12 mouse cellular contexts compared by ENCODE assay signal in genomic region chr4:133026272-133026671, GRCm38 (mm10). TPM values are rescaled to one million over a fixed set of nuclear protein-coding genes. Genes with fewer than 3 reads are reported as not detected.
DNase-seq lines count a peak whose midpoint lies in the region; ATAC-seq and TF ChIP-seq lines count a peak whose summit lies in the region.
"Had no signal": no experiment of that assay in that cellular context is flagged by ENCODE, and none has a peak within 500 bp of the region (broad histone marks: within the 10 kb centered on the region; RNA-seq: fewer than 3 reads in every experiment).

No protein-coding gene starts in this region.

- no peak for TF ChIP-seq EP300 in lung, postnatal 0 days (IDR thresholded peaks at IDR 0.05)

- no peaks in the 10 kb centered on the region for H3K9me3 ChIP-seq in heart, embryonic 11.5 days (replicated peaks; ENCODE audit: control insufficient read depth, low read length)
- H3K9me3 ChIP-seq in lung, postnatal 0 days (ENCODE audit: low read length) = no peaks in the 10 kb centered on the region
- no peaks in the 10 kb centered on the region for H3K9me3 ChIP-seq in hindbrain, embryonic 16.5 days (ENCODE audit: control insufficient read depth, low read length)
- H3K9me3 ChIP-seq in stomach, embryonic 16.5 days (replicated peaks; ENCODE audit: control insufficient read depth, low read length) = no peaks in the 10 kb centered on the region

- no peaks in the 10 kb centered on the region for H3K36me3 ChIP-seq in heart, embryonic 11.5 days (ENCODE audit: control insufficient read depth, insufficient read depth, low read length)
- no peaks in the 10 kb centered on the region for H3K36me3 ChIP-seq in lung, postnatal 0 days (ENCODE audit: insufficient read depth, low read length)
- H3K36me3 ChIP-seq in hindbrain, embryonic 16.5 days (ENCODE audit: control insufficient read depth, insufficient read depth, low read length) = no peaks in the 10 kb centered on the region
- H3K36me3 ChIP-seq in stomach, embryonic 16.5 days (ENCODE audit: control insufficient read depth, insufficient read depth, low read length) = no peaks in the 10 kb centered on the region

- no peak overlapping the region for H3K4me2 ChIP-seq in heart, embryonic 11.5 days
- H3K4me2 ChIP-seq in lung, postnatal 0 days (replicated peaks; ENCODE audit: low read depth, low read length) = no peak overlapping the region
- no peak overlapping the region for H3K4me2 ChIP-seq in hindbrain, embryonic 16.5 days (ENCODE audit: low read length)
- H3K4me2 ChIP-seq in stomach, embryonic 16.5 days (ENCODE audit: low read depth, low read length) = no peak overlapping the region

- H3K4me3 ChIP-seq in heart, embryonic 11.5 days (ENCODE audit: low read depth, low read length) = no peak overlapping the region
- no peak overlapping the region for H3K4me3 ChIP-seq in lung, postnatal 0 days (ENCODE audit: low read depth, low read length)
- H3K4me3 ChIP-seq in hindbrain, embryonic 16.5 days (ENCODE audit: low read length) = no peak overlapping the region
- no peak overlapping the region for H3K4me3 ChIP-seq in stomach, embryonic 16.5 days (replicated peaks; ENCODE audit: low read length)

- peaks cover 80% of the 10 kb centered on the region for H3K4me1 ChIP-seq in heart, embryonic 11.5 days (ENCODE audit: control insufficient read depth, insufficient read depth, low read length)
- H3K4me1 ChIP-seq in lung, postnatal 0 days (ENCODE audit: insufficient read depth, low read depth, low read length) = peaks cover 14% of the 10 kb centered on the region; the same call in 1 of the 2 replicates
- H3K4me1 ChIP-seq in hindbrain, embryonic 16.5 days (ENCODE audit: control insufficient read depth, insufficient read depth, low read depth, low read length) = peaks cover 58% of the 10 kb centered on the region
- H3K4me1 ChIP-seq in stomach, embryonic 16.5 days (ENCODE audit: control insufficient read depth, insufficient read depth, low read length) = peaks cover 62% of the 10 kb centered on the region

- no peak for TF ChIP-seq CTCF in lung, postnatal 0 days (IDR thresholded peaks at IDR 0.05)

- no peak for ATAC-seq in heart, embryonic 11.5 days (replicated peaks; ENCODE audit: insufficient number of reproducible peaks, low FRiP score, low TSS enrichment)
- ATAC-seq in lung, postnatal 0 days = no peak
- ATAC-seq in hindbrain, embryonic 16.5 days = no peak
- ATAC-seq in stomach, embryonic 16.5 days (ENCODE audit: insufficient read depth, low FRiP score) = no peak
- ATAC-seq in megakaryocyte progenitor cell, adult 5-6 weeks (replicated peaks; ENCODE audit: poor library complexity) = no peak
- ATAC-seq: CD4-positive, CD25-positive, alpha-beta regulatory T cell, adult 4 months had no signal

- H3K27ac ChIP-seq in heart, embryonic 11.5 days (ENCODE audit: low read depth, low read length) = 0 out of 2 replicates have a peak overlapping the region, but pooled peaks have one; percentile 41
- 0 out of 2 replicates have a peak overlapping the region, but pooled peaks have one; percentile 38 for H3K27ac ChIP-seq in lung, postnatal 0 days (ENCODE audit: low read length)
- peak overlapping the region; percentile 73 for H3K27ac ChIP-seq in hindbrain, embryonic 16.5 days (ENCODE audit: low read depth, low read length)
- H3K27ac ChIP-seq in stomach, embryonic 16.5 days (ENCODE audit: low read length) = peak overlapping the region; percentile 90; the same call in 1 of the 2 replicates

- no peak overlapping the region for H3K9ac ChIP-seq in heart, embryonic 11.5 days (ENCODE audit: low read depth, low read length)
- H3K9ac ChIP-seq in lung, postnatal 0 days (replicated peaks; ENCODE audit: low read depth) = no peak overlapping the region
- no peak overlapping the region for H3K9ac ChIP-seq in hindbrain, embryonic 16.5 days (ENCODE audit: low read depth, low read length)
- no peak overlapping the region for H3K9ac ChIP-seq in stomach, embryonic 16.5 days (ENCODE audit: low read length)

- no peak for DNase-seq in heart, adult 11 months
- no peak for DNase-seq in lung, postnatal 0 days (ENCODE audit: low spot score)
- DNase-seq in lung, postnatal 4 days = no peak
- DNase-seq in adrenal gland, postnatal 10 days = no peak
- DNase-seq: cerebellum, adult 8-10 months; lung, postnatal 14 days had no signal

- WGBS in heart, embryonic 11.5 days (ENCODE audit: insufficient replicate concordance) = 67% methylated on average over 10 of the region's 10 CpGs
- 54% methylated on average over 10 of the region's 10 CpGs for WGBS in lung, postnatal 0 days
- WGBS in hindbrain, embryonic 16.5 days = 55% methylated on average over 10 of the region's 10 CpGs
- 59% methylated on average over 10 of the region's 10 CpGs for WGBS in stomach, embryonic 16.5 days

- no peaks in the 10 kb centered on the region for H3K27me3 ChIP-seq in heart, embryonic 11.5 days (ENCODE audit: control insufficient read depth, insufficient read depth, low read length)
- H3K27me3 ChIP-seq in lung, postnatal 0 days (replicated peaks; ENCODE audit: insufficient read depth, low read length) = no peaks in the 10 kb centered on the region
- H3K27me3 ChIP-seq in hindbrain, embryonic 16.5 days (replicated peaks; ENCODE audit: control insufficient read depth, insufficient read depth, low read length) = no peaks in the 10 kb centered on the region
- no peaks in the 10 kb centered on the region for H3K27me3 ChIP-seq in stomach, embryonic 16.5 days (ENCODE audit: control insufficient read depth, insufficient read depth, low read length)

RNA-seq across cellular contexts. Expression of gene Ahdc1, which starts 15.2 kb away (rescaled TPM):
- 7.0 and 9.1 TPM in 2 replicates for polyA plus RNA-seq in heart, embryonic 11.5 days (2014; fragmentation: Nextera tagmentation; extraction: Ambion mirVana)
- 3.9 and 4.4 TPM in 2 replicates for polyA plus RNA-seq in lung, postnatal 0 days (2015; fragmentation: Nextera tagmentation; extraction: Ambion mirVana)
- 10.4 and 11.6 TPM in 2 replicates for polyA plus RNA-seq in hindbrain, embryonic 16.5 days (2015; fragmentation: Nextera tagmentation; extraction: Ambion mirVana)
- 4.9 and 7.1 TPM in 2 replicates for polyA plus RNA-seq in stomach, embryonic 16.5 days (2015; fragmentation: Nextera tagmentation; extraction: Ambion mirVana)
- 10 to 100 TPM; 50.8 to 74.3 TPM for total RNA-seq in adrenal gland, postnatal 10 days (2021)
- 4.1 and 5.3 TPM in 2 replicates for total RNA-seq in megakaryocyte progenitor cell, adult 5-6 weeks (2015)
- total RNA-seq in megakaryocyte progenitor cell, adult 5-6 weeks (2017) = 0.81 and 3.8 TPM in 2 replicates

RNA-seq across cellular contexts. Expression of gene Fgr, which starts 52.4 kb away (rescaled TPM):
- 0.40 and 0.63 TPM in 2 replicates for polyA plus RNA-seq in heart, embryonic 11.5 days (2014; fragmentation: Nextera tagmentation; extraction: Ambion mirVana)
- polyA plus RNA-seq in lung, postnatal 0 days (2015; fragmentation: Nextera tagmentation; extraction: Ambion mirVana) = 4.0 and 4.7 TPM in 2 replicates
- polyA plus RNA-seq in hindbrain, embryonic 16.5 days (2015; fragmentation: Nextera tagmentation; extraction: Ambion mirVana) = 0.16 and 0.23 TPM in 2 replicates
- polyA plus RNA-seq in stomach, embryonic 16.5 days (2015; fragmentation: Nextera tagmentation; extraction: Ambion mirVana) = 1.2 and 1.8 TPM in 2 replicates
- total RNA-seq in adrenal gland, postnatal 10 days (2021) = 1 to 10 TPM; 1.3 to 1.6 TPM
- 3.2 and 3.4 TPM in 2 replicates for total RNA-seq in megakaryocyte progenitor cell, adult 5-6 weeks (2015)
- total RNA-seq in megakaryocyte progenitor cell, adult 5-6 weeks (2017) = 2.5 and 3.0 TPM in 2 replicates
- total RNA-seq: gastrocnemius, adult 8-10 months had no signal

Comparison
In these comparisons a context has a peak if more than half of its experiments do, and no peak if none do; other contexts are left out.
1. H3K27ac ChIP-seq: peak in every context shown above with its lines; median percentile 90 in stomach, embryonic 16.5 days; 73 in hindbrain, embryonic 16.5 days; 41 in heart, embryonic 11.5 days; 38 in lung, postnatal 0 days.